Mouse (Mus musculus) limb, embryonic 14.5 days (tissue): ENCODE data around the gene Klf12. TPM values are rescaled to one million over a fixed set of nuclear protein-coding genes. Genes with fewer than 3 reads are reported as not detected.

Experiments used
- ATAC-seq: fragments of 200-750 bp; cut with Nextera tagmentation; 2 replicates; pipeline ENCODE4 v1.8.0; 2017; ENCODE audit warnings: low read depth, moderate number of reproducible peaks, moderate TSS enrichment; ENCODE audit not compliant: low FRiP score
- DNase-seq: peaks from one replicate; pipeline ENCODE4 v3.0.0-alpha.2; 2015; ENCODE audit warnings: low spot score
- H3K27ac ChIP-seq: fragments of 300-500 bp; sonication (generic); replicated peaks from 2 replicates; pipeline ENCODE4 v1.5.1; 2014; ENCODE audit warnings: low read depth, mild to moderate bottlenecking, low read length, moderate library complexity, mixed read lengths
- H3K27me3 ChIP-seq: fragments of 300-500 bp; sonication (generic); 2 replicates; pipeline ENCODE4 v1.6.1; 2014; ENCODE audit warnings: low read length, mixed read lengths; ENCODE audit not compliant: control insufficient read depth, insufficient read depth
- H3K36me3 ChIP-seq: fragments of 300-500 bp; sonication (generic); 2 replicates; pipeline ENCODE4 v1.6.1; 2014; ENCODE audit warnings: mild to moderate bottlenecking, low read length, moderate library complexity, mixed read lengths; ENCODE audit not compliant: control insufficient read depth, insufficient read depth
- H3K4me1 ChIP-seq: fragments of 300-500 bp; sonication (generic); 2 replicates; pipeline ENCODE4 v1.6.1; 2014; ENCODE audit warnings: antibody characterized with exemption, low read length, mixed read lengths; ENCODE audit not compliant: control insufficient read depth, insufficient read depth
- H3K4me2 ChIP-seq: fragments of 300-500 bp; sonication (generic); replicated peaks from 2 replicates; pipeline ENCODE4 v1.6.1; 2014; ENCODE audit warnings: low read depth, mild to moderate bottlenecking, low read length, moderate library complexity; ENCODE audit not compliant: severe bottlenecking
- H3K4me3 ChIP-seq: fragments of 300-500 bp; sonication (generic); replicated peaks from 2 replicates; pipeline ENCODE4 v1.5.1; 2014; ENCODE audit warnings: low read length
- H3K9ac ChIP-seq: fragments of 300-500 bp; sonication (generic); 2 replicates; pipeline ENCODE4 v1.6.1; 2014; ENCODE audit warnings: mild to moderate bottlenecking, low read depth, low read length, moderate library complexity; ENCODE audit not compliant: severe bottlenecking
- H3K9me3 ChIP-seq: fragments of 300-500 bp; sonication (generic); 2 replicates; pipeline ENCODE4 v1.6.1; 2016; ENCODE audit warnings: low read length; ENCODE audit not compliant: control insufficient read depth
- POLR2A ChIP-seq: fragments of 200-500 bp; IDR thresholded peaks from 2 replicates; pipeline ENCODE4 v1.8.0; 2012; ENCODE audit warnings: inconsistent platforms, mild to moderate bottlenecking, moderate library complexity, borderline replicate concordance; ENCODE audit not compliant: insufficient read depth, insufficient read length; ENCODE audit errors: extremely low read depth
- WGBS: fragments of 180-500 bp; shearing (Covaris S2); extraction: QIAGEN DNeasy Blood & Tissue Kit; methylation state at CpG from one replicate; pipeline ENCODE4 v1.1.7; 2014; 5-methylcytosine and 5-hydroxymethylcytosine counted together
- polyA plus RNA-seq, 2 experiments: library from polyadenylated mRNA; depleted of rRNA in 1 of 2; stranded (reverse) in 1 of 2; unstranded in 1 of 2; fragments of >200 nt; fragmentation: Nextera tagmentation in 1 of 2; extraction: Ambion mirVana in 1 of 2; gene quantifications; 2 replicates each; pipeline versions ENCODE4 v1.2.1 to v1.2.3; 2012 to 2014

Gene Klf12
- polyA plus RNA-seq, 2 experiments: 23.7 to 32.0 TPM

GRCm38 (mm10) chr14:100189490-100190197 lies 94.8 kb downstream of the Klf12 start:
- WGBS: 80% methylated on average over 11 of the region's 11 CpGs
- Histone ChIP-seq H3K27ac (no peak overlapping the region), H3K4me2 (no peak overlapping the region)

GRCm38 (mm10) chr14:100187372-100187771 lies 97.1 kb downstream of the Klf12 start:
- Histone ChIP-seq H3K27me3 (no peaks in the 10 kb centered on the region), H3K9me3 (no peaks in the 10 kb centered on the region), H3K4me2 (no peak overlapping the region), H3K36me3 (no peaks in the 10 kb centered on the region), H3K9ac (no peak overlapping the region), H3K4me3 (no peak overlapping the region), H3K27ac (no peak overlapping the region), H3K4me1 (no peaks in the 10 kb centered on the region)
- ATAC-seq (no peak), DNase-seq (no peak)
- no peak for TF ChIP-seq POLR2A
- WGBS: 92% methylated on average over 3 of the region's 3 CpGs

More at GRCm38 (mm10) chr14:100189490-100190197, 94.8 kb downstream of the Klf12 start:
- H3K36me3 ChIP-seq: no peaks in the 10 kb centered on the region
- DNase-seq (no peak), ATAC-seq (no peak)
- no peaks in the 10 kb centered on the region for H3K27me3 ChIP-seq
- no peak for TF ChIP-seq POLR2A
- H3K4me3 ChIP-seq: no peak overlapping the region
- no peak overlapping the region for H3K9ac ChIP-seq
- H3K9me3 ChIP-seq: no peaks in the 10 kb centered on the region
- no peaks in the 10 kb centered on the region for H3K4me1 ChIP-seq

- no peak overlapping the region for H3K4me2 ChIP-seq
- no peak for DNase-seq
- H3K9ac ChIP-seq: no peak overlapping the region
- H3K4me1 ChIP-seq: no peaks in the 10 kb centered on the region
- H3K27me3 ChIP-seq: no peaks in the 10 kb centered on the region
- no peaks in the 10 kb centered on the region for H3K36me3 ChIP-seq
- no peak for ATAC-seq
- no peak for TF ChIP-seq POLR2A
- no peaks in the 10 kb centered on the region for H3K9me3 ChIP-seq
- WGBS: 75% methylated on average over 3 of the region's 3 CpGs
- H3K27ac ChIP-seq: no peak overlapping the region
- no peak overlapping the region for H3K4me3 ChIP-seq
Observed at GRCm38 (mm10) chr14:100177796-100178195, 106.7 kb downstream of the Klf12 start.

GRCm38 (mm10) chr14:100165075-100165474 lies 119.4 kb downstream of the Klf12 start:
- no peaks in the 10 kb centered on the region; the same call in 1 of the 2 replicates for H3K4me1 ChIP-seq
- no peak overlapping the region for H3K27ac ChIP-seq
- DNase-seq (no peak), ATAC-seq (no peak)
- H3K4me2 ChIP-seq: no peak overlapping the region
- no peaks in the 10 kb centered on the region for H3K9me3 ChIP-seq
- no peak overlapping the region for H3K4me3 ChIP-seq
- H3K27me3 ChIP-seq: no peaks in the 10 kb centered on the region
- no peak for TF ChIP-seq POLR2A
- 88% methylated on average over 2 of the region's 2 CpGs for WGBS
- H3K9ac ChIP-seq: no peak overlapping the region
- H3K36me3 ChIP-seq: no peaks in the 10 kb centered on the region

- Histone ChIP-seq H3K27ac (no peak overlapping the region), H3K4me2 (no peak overlapping the region), H3K4me3 (no peak overlapping the region), H3K36me3 (no peaks in the 10 kb centered on the region), H3K9me3 (no peaks in the 10 kb centered on the region), H3K27me3 (no peaks in the 10 kb centered on the region), H3K4me1 (no peaks in the 10 kb centered on the region), H3K9ac (no peak overlapping the region)
- DNase-seq: no peak
- no peak for TF ChIP-seq POLR2A
- ATAC-seq: no peak
Observed at GRCm38 (mm10) chr14:100156639-100157038, 127.8 kb downstream of the Klf12 start.
